Comparison of ENCODE assay signal across 8 mouse cellular contexts in genomic region chr4:107937338-107937737, GRCm38 (mm10). TPM values are rescaled to one million over a fixed set of nuclear protein-coding genes. Genes with fewer than 3 reads are reported as not detected.
DNase-seq lines count a peak whose midpoint lies in the region; ATAC-seq lines count a peak whose summit lies in the region.

No protein-coding gene starts in this region.

- 28% methylated on average over 6 of the region's 6 CpGs for WGBS in neural tube, embryonic 15.5 days

- H3K27ac ChIP-seq in neural tube, embryonic 15.5 days (replicated peaks): no peak overlapping the region

- ATAC-seq in neural tube, embryonic 15.5 days (ENCODE audit: low FRiP score): no peak

- H3K4me2 ChIP-seq in neural tube, embryonic 15.5 days: no peak overlapping the region

- H3K9ac ChIP-seq in neural tube, embryonic 15.5 days (replicated peaks): no peak overlapping the region

- H3K9me3 ChIP-seq in neural tube, embryonic 15.5 days (replicated peaks): no peaks in the 10 kb centered on the region

- no peaks in the 10 kb centered on the region for H3K4me1 ChIP-seq in neural tube, embryonic 15.5 days

- peak; percentile 44 for DNase-seq in neural tube, embryonic 10.5 days (ENCODE audit: extremely low spot score, low spot score)
- peak; percentile 69 to 75 for DNase-seq in cerebellum, postnatal 36 days
- DNase-seq in gastrocnemius, adult 8-10 months (ENCODE audit: low spot score in 2 of 2): peak; percentile 42 to 57
- peak; percentile 77 for DNase-seq in kidney, adult 9 months
- peak; percentile 88 for DNase-seq in left cerebral cortex, postnatal 4 days
- DNase-seq in ovary, postnatal 10 days (ENCODE audit: low spot score): peak; percentile 38
- DNase-seq in thymus, postnatal 10 days (ENCODE audit: low spot score in 2 of 2): peak; percentile 38 to 67

- H3K4me3 ChIP-seq in neural tube, embryonic 15.5 days (replicated peaks): no peak overlapping the region

- H3K36me3 ChIP-seq in neural tube, embryonic 15.5 days: no peaks in the 10 kb centered on the region

- H3K27me3 ChIP-seq in neural tube, embryonic 15.5 days (replicated peaks): no peaks in the 10 kb centered on the region

- intact Hi-C loops in left cerebral cortex, postnatal 4 days (cut with DNase I): no loop called here

RNA-seq across cellular contexts. Expression of gene Cpt2, which starts 13.9 kb away (rescaled TPM):
- 16.8 and 20.4 TPM in 2 replicates for polyA plus RNA-seq in neural tube, embryonic 15.5 days (2015; fragmentation: Nextera tagmentation; extraction: Ambion mirVana)
- total RNA-seq in gastrocnemius, adult 8-10 months (2022): 10 to 100 TPM; 47.3 to 67.2 (median 53.9) TPM
- total RNA-seq in left cerebral cortex, postnatal 4 days (2021): 1 to 10 TPM; 4.8 to 5.9 TPM

RNA-seq across cellular contexts. Expression of gene Slc1a7, which starts 30.8 kb away (rescaled TPM):
- polyA plus RNA-seq in neural tube, embryonic 15.5 days (2015; fragmentation: Nextera tagmentation; extraction: Ambion mirVana): not detected in 2 replicates
- total RNA-seq in gastrocnemius, adult 8-10 months (2022): under 1 TPM in 3 of 4 experiments, not detected in 1; 0.15 to 0.27 (median 0.16) TPM
- total RNA-seq in left cerebral cortex, postnatal 4 days (2021): not detected

RNA-seq across cellular contexts. Expression of gene 0610037L13Rik, which starts 47.7 kb away (rescaled TPM):
- polyA plus RNA-seq in neural tube, embryonic 15.5 days (2015; fragmentation: Nextera tagmentation; extraction: Ambion mirVana): 93.6 and 105 TPM in 2 replicates
- total RNA-seq in gastrocnemius, adult 8-10 months (2022): 10 to 100 TPM; 40.3 to 44.0 (median 43.0) TPM
- total RNA-seq in left cerebral cortex, postnatal 4 days (2021): 10 to 100 TPM; 53.0 to 57.5 TPM

RNA-seq across cellular contexts. Expression of gene Magoh, which starts 57.8 kb away (rescaled TPM):
- polyA plus RNA-seq in neural tube, embryonic 15.5 days (2015; fragmentation: Nextera tagmentation; extraction: Ambion mirVana): 105 and 120 TPM in 2 replicates
- 10 to 100 TPM; 26.1 to 33.5 (median 27.6) TPM for total RNA-seq in gastrocnemius, adult 8-10 months (2022)
- 10 to 100 TPM; 64.4 to 68.6 TPM for total RNA-seq in left cerebral cortex, postnatal 4 days (2021)

Comparison
In these comparisons a context has a peak if more than half of its experiments do, and no peak if none do; other contexts are left out.
1. DNase-seq: peak in every context shown above with its lines; median percentile 88 in left cerebral cortex, postnatal 4 days; 77 in kidney, adult 9 months; 72 in cerebellum, postnatal 36 days; 52 in thymus, postnatal 10 days; 50 in gastrocnemius, adult 8-10 months; 44 in neural tube, embryonic 10.5 days; 38 in ovary, postnatal 10 days.
2. RNA of gene Cpt2, which starts 13.9 kb away (total RNA-seq): 47.3 to 67.2 TPM in gastrocnemius, adult 8-10 months; 4.8 to 5.9 TPM in left cerebral cortex, postnatal 4 days; every median in the first group is over 4 times any median in the second.